ENCODE assay signal across 9 mouse cellular contexts in the genomic region with DNA sequence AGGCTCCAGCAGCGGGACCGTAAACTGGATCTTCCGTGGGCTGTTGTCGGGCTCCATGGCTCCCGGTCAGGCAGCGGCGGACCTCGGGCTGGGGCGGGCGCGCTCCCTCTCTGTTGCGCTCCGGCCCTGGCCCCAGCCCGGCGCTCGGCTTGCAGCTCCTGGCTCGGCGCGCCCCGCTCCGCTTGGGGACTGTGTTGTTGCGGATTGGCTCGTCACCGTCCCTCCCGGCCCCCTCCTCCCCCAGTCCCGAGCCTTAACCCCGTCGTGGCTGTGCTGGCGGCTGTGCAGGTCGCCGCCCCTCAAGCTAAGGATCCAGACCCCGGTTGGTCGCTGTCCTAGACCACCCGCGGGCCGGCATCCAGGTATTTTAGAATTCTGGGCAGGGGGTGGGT. TPM values are rescaled to one million over a fixed set of nuclear protein-coding genes. Genes with fewer than 3 reads are reported as not detected.
A peak's percentile ranks its signal among the peaks of the same experiment; 100 is the strongest.
DNase-seq lines count a peak whose midpoint lies in the region; ATAC-seq and TF ChIP-seq lines count a peak whose summit lies in the region.
"Had no signal": no experiment of that assay in that cellular context is flagged by ENCODE, and none has a peak within 500 bp of the region (broad histone marks: within the 10 kb centered on the region; RNA-seq: fewer than 3 reads in every experiment).

Ppp1r1a (minus strand) TSS at position 182 of the 392 bp plus-strand sequence.

- H3K9ac ChIP-seq in forebrain, embryonic 11.5 days (ENCODE audit: low read length) = peak within 1 kb of the TSS; percentile 70
- peak within 1 kb of the TSS; percentile 64 for H3K9ac ChIP-seq in heart, postnatal 0 days (replicated peaks; ENCODE audit: low read depth, low read length)
- peak within 1 kb of the TSS; percentile 60 for H3K9ac ChIP-seq in lung, embryonic 14.5 days

- no peaks in the 10 kb centered on the region for H3K27me3 ChIP-seq in forebrain, embryonic 11.5 days (ENCODE audit: control insufficient read depth, insufficient read depth, low read length)
- H3K27me3 ChIP-seq in heart, postnatal 0 days (ENCODE audit: control insufficient read depth, insufficient read depth, low read length) = peaks cover 6% of the 10 kb centered on the region; the same call in 1 of the 2 replicates
- peaks cover 11% of the 10 kb centered on the region for H3K27me3 ChIP-seq in lung, embryonic 14.5 days (ENCODE audit: insufficient read depth, low read length)

- no peak within 1 kb of the TSS for H3K27ac ChIP-seq in forebrain, embryonic 11.5 days (ENCODE audit: low read depth, low read length)
- H3K27ac ChIP-seq in heart, postnatal 0 days (ENCODE audit: low read depth) = peak within 1 kb of the TSS; percentile 14; the same call in 1 of the 2 replicates
- no peak within 1 kb of the TSS; the same call in 1 of the 2 replicates for H3K27ac ChIP-seq in lung, embryonic 14.5 days (ENCODE audit: low read depth)
- H3K27ac ChIP-seq: macrophage had no signal

- under 1% methylated on average over 31 of the region's 36 CpGs for WGBS in forebrain, embryonic 11.5 days
- WGBS in heart, postnatal 0 days = under 1% methylated on average over 35 of the region's 36 CpGs
- under 1% methylated on average over 36 of the region's 36 CpGs for WGBS in lung, embryonic 14.5 days

- TF ChIP-seq EP300 in heart, postnatal 0 days (IDR thresholded peaks at IDR 0.05; ENCODE audit: low read depth) = no peak

- DNase-seq in urinary bladder, adult 2 months (ENCODE audit: low spot score) = peak; percentile 44
- DNase-seq in urinary bladder, postnatal 10 days (ENCODE audit: low spot score) = no peak
- DNase-seq in forebrain, embryonic 11.5 days (ENCODE audit: low spot score) = peak; percentile 90
- peak; percentile 44 for DNase-seq in heart, postnatal 0 days (ENCODE audit: low spot score)
- DNase-seq in layer of hippocampus, adult 18-20 months (ENCODE audit: low spot score in 2 of 2) = peak; percentile 61 to 76
- DNase-seq in lung, embryonic 14.5 days = peak; percentile 76
- DNase-seq in right cerebral cortex, adult 18-20 months = peak; percentile 76
- no peak for DNase-seq in thymus, postnatal 14 days

- peak within 1 kb of the TSS; percentile 75 for H3K4me3 ChIP-seq in forebrain, embryonic 11.5 days (ENCODE audit: low read depth, low read length)
- peak within 1 kb of the TSS; percentile 75 for H3K4me3 ChIP-seq in heart, postnatal 0 days (ENCODE audit: low read depth, low read length)
- H3K4me3 ChIP-seq in lung, embryonic 14.5 days (ENCODE audit: low read depth, low read length) = peak within 1 kb of the TSS; percentile 60

- H3K36me3 ChIP-seq in forebrain, embryonic 11.5 days (ENCODE audit: control insufficient read depth, insufficient read depth, low read length) = no peaks in the 10 kb centered on the region
- H3K36me3 ChIP-seq in heart, postnatal 0 days (replicated peaks; ENCODE audit: control insufficient read depth, insufficient read depth, low read length) = no peaks in the 10 kb centered on the region
- H3K36me3 ChIP-seq in lung, embryonic 14.5 days (ENCODE audit: insufficient read depth) = no peaks in the 10 kb centered on the region

- H3K9me3 ChIP-seq in forebrain, embryonic 11.5 days (ENCODE audit: control insufficient read depth, low read length) = no peaks in the 10 kb centered on the region
- no peaks in the 10 kb centered on the region for H3K9me3 ChIP-seq in heart, postnatal 0 days (replicated peaks; ENCODE audit: control insufficient read depth, low read length)
- H3K9me3 ChIP-seq in lung, embryonic 14.5 days (ENCODE audit: low read depth, low read length) = no peaks in the 10 kb centered on the region

- no peak for TF ChIP-seq CTCF in heart, postnatal 0 days (IDR thresholded peaks at IDR 0.05; ENCODE audit: low read depth)
- TF ChIP-seq CTCF in lung, embryonic 14.5 days (IDR thresholded peaks at IDR 0.05; ENCODE audit: low read depth) = no peak

- no peaks in the 10 kb centered on the region; the same call in 1 of the 2 replicates for H3K4me1 ChIP-seq in forebrain, embryonic 11.5 days (replicated peaks; ENCODE audit: control insufficient read depth, insufficient read depth, low read length)
- peaks cover 4% of the 10 kb centered on the region for H3K4me1 ChIP-seq in heart, postnatal 0 days (ENCODE audit: control insufficient read depth, insufficient read depth)
- no peaks in the 10 kb centered on the region for H3K4me1 ChIP-seq in lung, embryonic 14.5 days (ENCODE audit: insufficient read depth)

- ATAC-seq in forebrain, embryonic 11.5 days (replicated peaks; ENCODE audit: low FRiP score) = peak; percentile 90
- peak; percentile 83 for ATAC-seq in heart, postnatal 0 days (ENCODE audit: insufficient read depth, low read depth)
- peak; percentile 93 for ATAC-seq in lung, embryonic 14.5 days (ENCODE audit: insufficient read depth)

- peak within 1 kb of the TSS; percentile 94 for H3K4me2 ChIP-seq in forebrain, embryonic 11.5 days (ENCODE audit: low read depth, low read length, severe bottlenecking)
- H3K4me2 ChIP-seq in heart, postnatal 0 days (ENCODE audit: low read depth, low read length) = peak within 1 kb of the TSS; percentile 98
- H3K4me2 ChIP-seq in lung, embryonic 14.5 days = peak within 1 kb of the TSS; percentile 96

RNA-seq across cellular contexts. Expression of gene Ppp1r1a, which starts in this region (rescaled TPM):
- polyA plus RNA-seq in urinary bladder, adult 2 months (2012; rRNA removed) = 14.6 and 16.4 TPM in 2 replicates
- polyA plus RNA-seq in forebrain, embryonic 11.5 days (2014; fragmentation: Nextera tagmentation; extraction: Ambion mirVana) = 38.8 and 43.7 TPM in 2 replicates
- 8.4 and 25.2 TPM in 2 replicates for total RNA-seq in heart, postnatal 0 days (2014; rRNA removed; ENCODE audit: low replicate concordance)
- polyA plus RNA-seq in heart, postnatal 0 days (2015; fragmentation: Nextera tagmentation; extraction: Ambion mirVana) = 36.3 and 43.4 TPM in 2 replicates
- 100 to 1,000 TPM; 113 to 123 TPM for total RNA-seq in layer of hippocampus, adult 18-20 months (2021)
- 6.3 and 6.9 TPM in 2 replicates for polyA plus RNA-seq in lung, embryonic 14.5 days (2014; fragmentation: Nextera tagmentation; extraction: Ambion mirVana)

Comparison
In these comparisons a context has a peak if more than half of its experiments do, and no peak if none do; other contexts are left out.
1. DNase-seq: peak in urinary bladder, adult 2 months (single experiment), forebrain, embryonic 11.5 days (single experiment), heart, postnatal 0 days (single experiment), layer of hippocampus, adult 18-20 months (2 of 2), lung, embryonic 14.5 days (single experiment) and right cerebral cortex, adult 18-20 months (single experiment); none in urinary bladder, postnatal 10 days (single experiment) and thymus, postnatal 14 days (single experiment).
2. Peak in every context shown above with its lines, with median percentiles within 50 percentile points of each other: ATAC-seq, H3K4me2 ChIP-seq, H3K4me3 ChIP-seq and H3K9ac ChIP-seq.